Mouse (Mus musculus) MEL (cell line): ENCODE measurements at regions not wholly inside any gene's neighbourhood (a gene's known extent, or its start where the extent isn't known, plus 50 kb on each side); places are given as distances from the start of the nearest gene placed in this dataset.

Experiments
- DNase-seq: peaks from one replicate; pipeline ENCODE4 v3.0.0; 2011; ENCODE audit warnings: low read depth, low spot score
- H3K27ac ChIP-seq: 2 replicates; pipeline ENCODE4 v1.5.1; 2012; ENCODE audit warnings: low read depth, mild to moderate bottlenecking, control low read depth, low read length, moderate library complexity; ENCODE audit not compliant: control insufficient read depth
- H3K27me3 ChIP-seq, 2 experiments: fragments of 150-350 bp in 1 of 2; sonication (generic) in 1 of 2; 2 replicates each; pipeline ENCODE4 v1.6.1; 2012; ENCODE audit warnings: low read length in 2 of 2, mild to moderate bottlenecking in 2 of 2, improper control_type of control experiment in 1 of 2, moderate library complexity in 1 of 2; ENCODE audit not compliant: insufficient read depth in 2 of 2, control insufficient read depth in 1 of 2
- H3K36me3 ChIP-seq, 2 experiments: 2 replicates each; pipeline ENCODE4 v1.6.1; 2012 to 2014; ENCODE audit warnings: low read length in 2 of 2, improper control_type of control experiment in 1 of 2, inconsistent platforms in 1 of 2, mild to moderate bottlenecking in 1 of 2; ENCODE audit not compliant: insufficient read depth in 2 of 2, control insufficient read depth in 1 of 2
- H3K4me1 ChIP-seq, 2 experiments: fragments of 150-350 bp in 1 of 2; sonication (generic) in 1 of 2; 2 replicates each; pipeline ENCODE4 v1.6.1; 2012; ENCODE audit warnings: low read length in 2 of 2, improper control_type of control experiment in 1 of 2, mild to moderate bottlenecking in 1 of 2; ENCODE audit not compliant: insufficient read depth in 2 of 2, control insufficient read depth in 1 of 2
- H3K4me3 ChIP-seq, 2 experiments: fragments of 150-350 bp in 1 of 2; sonication (generic) in 1 of 2; 2 replicates each; pipeline ENCODE4 v1.5.1; 2012; ENCODE audit warnings: low read depth in 2 of 2, low read length in 2 of 2, mild to moderate bottlenecking in 2 of 2, moderate library complexity in 2 of 2, control low read depth in 1 of 2, improper control_type of control experiment in 1 of 2; ENCODE audit not compliant: control insufficient read depth in 1 of 2, insufficient read depth in 1 of 2
- H3K79me2 ChIP-seq: 2 replicates; pipeline ENCODE4 v1.6.1; 2012; ENCODE audit warnings: mild to moderate bottlenecking, low read length, moderate library complexity; ENCODE audit not compliant: control insufficient read depth, poor library complexity, insufficient read depth
- H3K9ac ChIP-seq: 2 replicates; pipeline ENCODE4 v1.6.1; 2012; ENCODE audit warnings: low read depth, mild to moderate bottlenecking, control low read depth, low read length, moderate library complexity; ENCODE audit not compliant: control insufficient read depth, poor library complexity, severe bottlenecking
- H3K9me3 ChIP-seq: fragments of 150-350 bp; sonication (generic); replicated peaks from 2 replicates; pipeline ENCODE4 v1.6.1; 2012; ENCODE audit warnings: mild to moderate bottlenecking, low read length, improper control_type of control experiment, moderate library complexity; ENCODE audit not compliant: insufficient read depth
- BHLHE40 ChIP-seq: IDR thresholded peaks from 2 replicates; pipeline ENCODE4 v1.6.1; 2012; ENCODE audit warnings: low read depth, mild to moderate bottlenecking, inconsistent platforms, low read length, improper control_type of control experiment, borderline replicate concordance
- CHD2 ChIP-seq: IDR thresholded peaks from 2 replicates; pipeline ENCODE4 v1.6.1; 2011; ENCODE audit warnings: low read length, improper control_type of control experiment
- ELF1 ChIP-seq: IDR thresholded peaks from 2 replicates; pipeline ENCODE4 v1.6.1; 2014; ENCODE audit warnings: low read depth, mild to moderate bottlenecking, inconsistent platforms, low read length, improper control_type of control experiment, moderate library complexity
- EP300 ChIP-seq, 2 experiments: IDR thresholded peaks; 2 replicates each; pipeline ENCODE4 v1.6.1; 2011; ENCODE audit warnings: improper control_type of control experiment in 2 of 2, low read length in 2 of 2, low read depth in 1 of 2, mild to moderate bottlenecking in 1 of 2
- GABPA ChIP-seq: IDR thresholded peaks from 2 replicates; pipeline ENCODE4 v1.6.1; 2012; ENCODE audit warnings: low read depth, mild to moderate bottlenecking, inconsistent platforms, low read length, improper control_type of control experiment, moderate library complexity
- GATA1 ChIP-seq: IDR thresholded peaks from 2 replicates; pipeline ENCODE4 v1.6.1; 2011; ENCODE audit warnings: low read depth, low read length, improper control_type of control experiment
- HCFC1 ChIP-seq: IDR thresholded peaks from 2 replicates; pipeline ENCODE4 v1.6.1; 2012; ENCODE audit warnings: low read depth, mild to moderate bottlenecking, inconsistent platforms, low read length, improper control_type of control experiment, moderate library complexity
- JUND ChIP-seq: IDR thresholded peaks from 2 replicates; pipeline ENCODE4 v1.6.1; 2011; ENCODE audit warnings: low read depth, mild to moderate bottlenecking, improper control_type of control experiment, low read length
- MEF2A ChIP-seq: IDR thresholded peaks from 2 replicates; pipeline ENCODE4 v1.6.1; 2014; ENCODE audit warnings: low read depth, mild to moderate bottlenecking, inconsistent platforms, low read length, improper control_type of control experiment; ENCODE audit not compliant: poor library complexity, insufficient replicate concordance, severe bottlenecking; ENCODE audit errors: extremely low read depth
- NRF1 ChIP-seq: IDR thresholded peaks from 2 replicates; pipeline ENCODE4 v1.6.1; 2014; ENCODE audit warnings: low read depth, mild to moderate bottlenecking, inconsistent platforms, low read length, improper control_type of control experiment, moderate library complexity; ENCODE audit not compliant: poor library complexity, insufficient read depth, severe bottlenecking
- POLR2A ChIP-seq, 2 experiments: IDR thresholded peaks; 2 replicates each; pipeline ENCODE4 v1.6.1; 2011 to 2012; ENCODE audit warnings: low read length in 2 of 2, mild to moderate bottlenecking in 2 of 2, control low read depth in 1 of 2, improper control_type of control experiment in 1 of 2, low read depth in 1 of 2, moderate library complexity in 1 of 2; ENCODE audit not compliant: control insufficient read depth in 1 of 2, insufficient read depth in 1 of 2, poor library complexity in 1 of 2
- RCOR1 ChIP-seq: IDR thresholded peaks from 2 replicates; pipeline ENCODE4 v1.6.1; 2012; ENCODE audit warnings: low read depth, mild to moderate bottlenecking, inconsistent platforms, low read length, improper control_type of control experiment
- TAL1 ChIP-seq: IDR thresholded peaks from 2 replicates; pipeline ENCODE4 v1.6.1; 2012; ENCODE audit warnings: mild to moderate bottlenecking, inconsistent platforms, low read length, moderate library complexity, mixed read lengths
- TCF12 ChIP-seq: IDR thresholded peaks from 2 replicates; pipeline ENCODE4 v1.6.1; 2014; ENCODE audit warnings: low read depth, mild to moderate bottlenecking, inconsistent platforms, low read length, improper control_type of control experiment, moderate library complexity
- USF2 ChIP-seq, 2 experiments: IDR thresholded peaks; 2 replicates each; pipeline ENCODE4 v1.6.1; 2011 to 2012; ENCODE audit warnings: improper control_type of control experiment in 2 of 2, low read length in 2 of 2, borderline replicate concordance in 1 of 2, inconsistent platforms in 1 of 2, low read depth in 1 of 2, mild to moderate bottlenecking in 1 of 2; ENCODE audit not compliant: insufficient read depth in 1 of 2
- ZC3H11A ChIP-seq: IDR thresholded peaks from 2 replicates; pipeline ENCODE4 v1.6.1; 2012; ENCODE audit warnings: low read depth, mild to moderate bottlenecking, inconsistent platforms, low read length, improper control_type of control experiment
- ZKSCAN1 ChIP-seq: IDR thresholded peaks from 2 replicates; pipeline ENCODE4 v1.6.1; 2012; ENCODE audit warnings: low read depth, mild to moderate bottlenecking, inconsistent platforms, low read length, improper control_type of control experiment, moderate library complexity
- ZNF384 ChIP-seq: IDR thresholded peaks from 2 replicates; pipeline ENCODE4 v1.6.1; 2012; ENCODE audit warnings: low read depth, mild to moderate bottlenecking, inconsistent platforms, low read length, improper control_type of control experiment

DNA sequence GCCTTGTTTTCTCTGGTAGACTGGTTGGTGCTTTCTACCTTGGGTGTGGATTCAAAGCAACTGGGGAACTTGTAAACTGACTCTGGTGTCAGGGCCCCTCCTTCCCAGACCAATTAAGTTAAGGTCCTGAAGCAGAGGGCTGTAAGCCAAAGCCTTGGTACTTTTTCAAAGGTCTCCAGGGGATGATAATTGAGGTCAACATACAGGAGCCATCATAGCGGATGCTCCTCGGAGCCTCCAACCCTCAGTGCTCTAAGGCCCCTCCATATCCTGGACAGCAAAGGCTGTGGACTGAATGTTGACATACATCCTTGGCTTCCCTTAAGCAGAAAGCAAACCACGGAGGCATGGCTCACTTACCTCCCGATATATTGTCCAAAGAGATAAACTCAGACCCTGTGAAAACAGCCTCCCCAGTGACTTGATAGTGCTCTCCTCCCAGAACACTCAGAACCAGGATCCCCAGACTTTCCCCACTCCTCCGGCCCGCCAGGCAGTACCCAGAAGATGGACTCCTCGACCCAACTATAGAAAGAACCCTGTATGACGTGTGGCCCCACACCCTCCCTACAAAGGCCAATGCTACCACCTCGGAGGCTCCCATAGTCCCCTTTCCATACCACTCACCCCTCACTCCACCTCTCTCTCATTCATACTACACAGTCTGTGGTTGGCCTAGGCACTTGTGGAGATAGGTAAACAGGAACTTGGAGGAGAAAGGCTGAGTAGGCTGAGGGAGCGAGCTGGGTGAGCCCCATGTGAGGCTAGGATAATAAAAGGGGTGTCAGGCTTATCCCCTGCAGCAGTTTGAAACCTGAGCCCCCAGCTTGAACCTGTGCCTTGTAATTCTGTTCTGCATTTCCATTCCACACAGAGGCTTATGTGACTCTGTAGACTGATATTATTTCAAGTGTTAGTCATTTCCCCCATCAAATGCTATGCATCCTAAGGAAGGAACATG is 118.8 kb upstream of the Arid1b start:
- DNase-seq = no peak
- no peaks in the 10 kb centered on the region for H3K9me3 ChIP-seq
- no peaks in the 10 kb centered on the region for H3K4me1 ChIP-seq
- no peak overlapping the region for H3K9ac ChIP-seq
- no peaks in the 10 kb centered on the region for H3K36me3 ChIP-seq
- no peak overlapping the region for H3K4me3 ChIP-seq
- H3K27me3 ChIP-seq = peaks cover 0 to 13% of the 10 kb centered on the region in 2 experiments
- H3K27ac ChIP-seq = no peak overlapping the region
- no peaks in the 10 kb centered on the region for H3K79me2 ChIP-seq
- TF ChIP-seq ZKSCAN1 (no peak), JUND (no peak), NRF1 (no peak), HCFC1 (no peak), POLR2A (IDR thresholded peaks at IDR 0.05; ENCODE audit: control insufficient read depth in 1 of 2, insufficient read depth in 1 of 2, low read depth in 1 of 2, low read length in 2 of 2, poor library complexity in 1 of 2) (no peak), GABPA (no peak), ZNF384 (no peak), ZC3H11A (no peak), EP300 (IDR thresholded peaks at IDR 0.05; ENCODE audit: low read depth in 1 of 2, low read length in 2 of 2) (no peak), BHLHE40 (no peak), RCOR1 (no peak), TCF12 (no peak)

DNA sequence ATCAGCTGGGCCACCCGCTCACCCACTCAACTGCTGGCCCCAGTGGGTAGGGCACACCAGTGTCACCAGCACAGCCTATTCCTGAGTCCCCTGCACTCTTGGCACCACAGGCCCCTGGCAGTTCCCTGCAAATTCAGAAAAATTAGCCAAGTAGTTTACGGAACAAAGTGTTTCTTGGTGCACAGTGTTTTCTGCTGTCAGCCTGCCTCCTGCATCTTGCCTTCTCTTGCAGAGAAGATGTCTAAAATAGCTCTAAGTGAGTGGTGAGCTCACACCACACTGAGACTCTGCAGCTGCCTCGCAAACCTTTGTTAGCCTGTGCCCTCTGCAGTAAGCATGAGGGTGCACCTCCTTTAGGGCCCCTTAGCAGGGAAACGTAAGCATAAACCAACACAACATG is 117.7 kb upstream of the Arid1b start:
- no peaks in the 10 kb centered on the region for H3K9me3 ChIP-seq
- no peaks in the 10 kb centered on the region for H3K4me1 ChIP-seq
- H3K36me3 ChIP-seq = no peaks in the 10 kb centered on the region
- no peak overlapping the region for H3K4me3 ChIP-seq
- no peak overlapping the region for H3K9ac ChIP-seq
- no peaks in the 10 kb centered on the region for H3K79me2 ChIP-seq
- peaks cover 0 to 13% of the 10 kb centered on the region in 2 experiments for H3K27me3 ChIP-seq
- no peak for TF ChIP-seq BHLHE40
- TF ChIP-seq CHD2 = no peak
- TF ChIP-seq ELF1 = no peak
- TF ChIP-seq USF2 (IDR thresholded peaks at IDR 0.05; ENCODE audit: borderline replicate concordance in 1 of 2, insufficient read depth in 1 of 2, low read depth in 1 of 2, low read length in 2 of 2) = no peak
- no peak for TF ChIP-seq MEF2A
- no peak for TF ChIP-seq GATA1
- no peak for TF ChIP-seq TAL1
- DNase-seq = no peak
- no peak overlapping the region for H3K27ac ChIP-seq
